7 mouse cellular contexts compared by ENCODE assay signal in genomic region chr14:73553122-73553696, GRCm38 (mm10). TPM values are rescaled to one million over a fixed set of nuclear protein-coding genes. Genes with fewer than 3 reads are reported as not detected.
DNase-seq lines count a peak whose midpoint lies in the region; ATAC-seq and TF ChIP-seq lines count a peak whose summit lies in the region.

No protein-coding gene starts in this region.

- DNase-seq in retina, embryonic 14.5 days (ENCODE audit: low spot score) = peak; percentile 29
- no peak for DNase-seq in retina, postnatal 1 day
- DNase-seq in stomach, postnatal 0 days (ENCODE audit: low spot score) = no peak
- DNase-seq in layer of hippocampus, adult 18-20 months (ENCODE audit: low spot score in 2 of 2) = no peak

- no peak for ATAC-seq in limb, embryonic 13.5 days (ENCODE audit: low FRiP score, low read depth)
- ATAC-seq in stomach, postnatal 0 days (ENCODE audit: low FRiP score, low TSS enrichment) = no peak
- ATAC-seq in erythroid progenitor cell, adult 5-6 weeks (replicated peaks; ENCODE audit: low FRiP score, poor library complexity, severe bottlenecking) = no peak

- no peak for TF ChIP-seq POLR2A in embryonic fibroblast, embryonic 13.5 days (IDR thresholded peaks at IDR 0.05; ENCODE audit: low read depth, low read length)

- TF ChIP-seq EP300 in stomach, postnatal 0 days (optimal IDR thresholded peaks at IDR 0.05) = no peak

- H3K4me2 ChIP-seq in limb, embryonic 13.5 days (replicated peaks) = peak overlapping the region; percentile 84
- H3K4me2 ChIP-seq in stomach, postnatal 0 days (replicated peaks; ENCODE audit: low read depth) = peak overlapping the region; percentile 80

- no peaks in the 10 kb centered on the region for H3K4me1 ChIP-seq in embryonic fibroblast, embryonic 13.5 days (ENCODE audit: control insufficient read depth, insufficient read depth, low read length)
- H3K4me1 ChIP-seq in limb, embryonic 13.5 days = peaks cover 13% of the 10 kb centered on the region
- 0 out of 2 replicates have a peak, but pooled peaks cover 2% of the 10 kb centered on the region for H3K4me1 ChIP-seq in stomach, postnatal 0 days (replicated peaks; ENCODE audit: control insufficient read depth, insufficient read depth)

- no peak overlapping the region for H3K27ac ChIP-seq in embryonic fibroblast, embryonic 13.5 days (ENCODE audit: insufficient read depth, low read length)
- peak overlapping the region; percentile 67 for H3K27ac ChIP-seq in limb, embryonic 13.5 days
- H3K27ac ChIP-seq in stomach, postnatal 0 days (replicated peaks) = peak overlapping the region; percentile 74

- H3K27me3 ChIP-seq in limb, embryonic 13.5 days = no peaks in the 10 kb centered on the region
- H3K27me3 ChIP-seq in stomach, postnatal 0 days (ENCODE audit: control insufficient read depth, insufficient read depth, low read length) = no peaks in the 10 kb centered on the region

- H3K36me3 ChIP-seq in limb, embryonic 13.5 days = peaks cover 15% of the 10 kb centered on the region
- H3K36me3 ChIP-seq in stomach, postnatal 0 days (ENCODE audit: control insufficient read depth, insufficient read depth, low read length) = no peaks in the 10 kb centered on the region

- H3K9me3 ChIP-seq in limb, embryonic 13.5 days = no peaks in the 10 kb centered on the region
- H3K9me3 ChIP-seq in stomach, postnatal 0 days (ENCODE audit: control insufficient read depth, low read length) = no peaks in the 10 kb centered on the region

- WGBS in limb, embryonic 13.5 days = under 1% methylated on average over 10 of the region's 10 CpGs
- WGBS in stomach, postnatal 0 days = 1% methylated on average over 10 of the region's 10 CpGs

- H3K9ac ChIP-seq in limb, embryonic 13.5 days = peak overlapping the region; percentile 98
- H3K9ac ChIP-seq in stomach, postnatal 0 days (ENCODE audit: low read length) = peak overlapping the region; percentile 90

- peak overlapping the region; percentile 98 for H3K4me3 ChIP-seq in embryonic fibroblast, embryonic 13.5 days (ENCODE audit: insufficient read depth, low read length)
- peak overlapping the region; percentile 100 for H3K4me3 ChIP-seq in limb, embryonic 13.5 days
- H3K4me3 ChIP-seq in stomach, postnatal 0 days (ENCODE audit: low read depth, low read length) = peak overlapping the region; percentile 97

- TF ChIP-seq CTCF in embryonic fibroblast, embryonic 13.5 days (IDR thresholded peaks at IDR 0.05; ENCODE audit: borderline replicate concordance, insufficient read depth, low read length) = no peak
- TF ChIP-seq CTCF in stomach, postnatal 0 days (IDR thresholded peaks at IDR 0.05; ENCODE audit: low read depth) = no peak

RNA-seq across cellular contexts. Expression of gene Nudt15, which starts 5.2 kb away (rescaled TPM):
- 1.4 TPM in 2 replicates for polyA plus RNA-seq in embryonic fibroblast, embryonic 13.5 days (2011; ENCODE audit: insufficient read length, low read depth, missing spikeins)
- polyA plus RNA-seq in limb, embryonic 13.5 days (2015; fragmentation: Nextera tagmentation; extraction: Ambion mirVana) = 6.2 and 6.8 TPM in 2 replicates
- 2.6 and 2.8 TPM in 2 replicates for polyA plus RNA-seq in stomach, postnatal 0 days (2015; fragmentation: Nextera tagmentation; extraction: Ambion mirVana)
- total RNA-seq in layer of hippocampus, adult 18-20 months (2021) = 1 to 10 TPM; 6.2 to 6.3 TPM
- 2.5 and 4.3 TPM in 2 replicates for total RNA-seq in erythroid progenitor cell, adult 5-6 weeks (2015; ENCODE audit: low replicate concordance)
- total RNA-seq in erythroid progenitor cell, adult 5-6 weeks (2017; ENCODE audit: low replicate concordance) = 1.5 and 3.0 TPM in 2 replicates

RNA-seq across cellular contexts. Expression of gene Sucla2, which starts 28.1 kb away (rescaled TPM):
- polyA plus RNA-seq in embryonic fibroblast, embryonic 13.5 days (2011; ENCODE audit: insufficient read length, low read depth, missing spikeins) = 83.1 and 91.1 TPM in 2 replicates
- 103 and 106 TPM in 2 replicates for polyA plus RNA-seq in limb, embryonic 13.5 days (2015; fragmentation: Nextera tagmentation; extraction: Ambion mirVana)
- polyA plus RNA-seq in stomach, postnatal 0 days (2015; fragmentation: Nextera tagmentation; extraction: Ambion mirVana) = 98.9 and 101 TPM in 2 replicates
- total RNA-seq in layer of hippocampus, adult 18-20 months (2021) = 100 to 1,000 TPM; 150 to 153 TPM
- total RNA-seq in erythroid progenitor cell, adult 5-6 weeks (2015; ENCODE audit: low replicate concordance) = 18.4 and 31.0 TPM in 2 replicates
- total RNA-seq in erythroid progenitor cell, adult 5-6 weeks (2017; ENCODE audit: low replicate concordance) = 23.3 and 35.9 TPM in 2 replicates

RNA-seq across cellular contexts. Expression of gene Med4, which starts 43.4 kb away (rescaled TPM):
- polyA plus RNA-seq in embryonic fibroblast, embryonic 13.5 days (2011; ENCODE audit: insufficient read length, low read depth, missing spikeins) = 26.5 and 28.2 TPM in 2 replicates
- polyA plus RNA-seq in limb, embryonic 13.5 days (2015; fragmentation: Nextera tagmentation; extraction: Ambion mirVana) = 105 and 113 TPM in 2 replicates
- 39.4 and 39.5 TPM in 2 replicates for polyA plus RNA-seq in stomach, postnatal 0 days (2015; fragmentation: Nextera tagmentation; extraction: Ambion mirVana)
- total RNA-seq in layer of hippocampus, adult 18-20 months (2021) = 10 to 100 TPM; 30.4 to 36.9 TPM
- total RNA-seq in erythroid progenitor cell, adult 5-6 weeks (2015; ENCODE audit: low replicate concordance) = 15.5 and 20.1 TPM in 2 replicates
- 15.4 and 21.8 TPM in 2 replicates for total RNA-seq in erythroid progenitor cell, adult 5-6 weeks (2017; ENCODE audit: low replicate concordance)
